Mouse (Mus musculus) layer of hippocampus, postnatal 36 days (tissue): ENCODE data around the gene Rgl2. TPM values are rescaled to one million over a fixed set of nuclear protein-coding genes. Genes with fewer than 3 reads are reported as not detected.
"Not testable (repeated sequence)": the region's sequence is repeated elsewhere in the genome, so short reads cannot be mapped to it uniquely, and the experiment has no call there.

Source experiments
- DNase-seq, 2 experiments: peaks; one replicate each; pipeline ENCODE4 v3.0.0; 2022
- microRNA-seq, 2 experiments: library from miRNA; unstranded; fragments of <30 nt; microRNA quantifications; one replicate each; pipeline ENCODE4 v1.2.0; 2021
- total RNA-seq, 2 experiments: library from RNA; stranded (reverse); gene quantifications; 2 replicates each; pipeline ENCODE4 v1.2.3; 2021

The Rgl2 gene
- total RNA-seq, 2 experiments from 2014 or later = 66.4 to 79.8 TPM

DNA sequence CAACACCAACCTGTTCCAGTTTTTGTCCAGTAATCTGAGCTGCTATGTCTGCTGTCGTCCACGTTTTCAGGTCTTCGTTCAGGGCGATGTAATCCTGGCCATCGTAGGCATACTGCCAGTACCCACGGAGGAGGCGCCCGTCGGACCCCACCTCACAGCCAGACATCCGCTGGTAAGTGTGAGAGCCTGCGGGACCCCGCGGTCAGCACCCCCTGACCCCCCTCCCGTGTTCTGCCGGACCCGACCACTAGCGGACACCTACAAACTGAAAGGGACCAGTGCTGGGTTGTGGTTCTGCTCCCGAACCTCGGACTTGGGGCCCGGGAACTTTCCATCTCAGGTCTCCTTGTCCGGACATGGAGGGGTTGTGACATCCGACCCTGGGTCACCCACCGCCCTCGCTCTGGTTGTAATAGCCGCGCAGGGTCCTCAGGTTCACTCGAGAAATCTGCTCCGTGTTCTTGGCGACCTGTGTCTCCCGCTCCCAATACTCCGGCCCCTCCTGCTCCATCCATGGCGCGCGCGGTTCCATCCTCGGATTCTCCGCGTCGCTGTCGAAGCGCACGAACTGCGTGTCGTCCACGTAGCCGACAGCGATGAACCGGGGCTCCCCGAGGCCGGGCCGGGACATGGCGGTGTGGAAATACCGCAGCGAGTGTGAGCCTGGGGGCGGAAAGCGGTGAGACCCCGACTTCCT, 48.7 kb downstream of the Rgl2 start:
- DNase-seq = no peak

DNA sequence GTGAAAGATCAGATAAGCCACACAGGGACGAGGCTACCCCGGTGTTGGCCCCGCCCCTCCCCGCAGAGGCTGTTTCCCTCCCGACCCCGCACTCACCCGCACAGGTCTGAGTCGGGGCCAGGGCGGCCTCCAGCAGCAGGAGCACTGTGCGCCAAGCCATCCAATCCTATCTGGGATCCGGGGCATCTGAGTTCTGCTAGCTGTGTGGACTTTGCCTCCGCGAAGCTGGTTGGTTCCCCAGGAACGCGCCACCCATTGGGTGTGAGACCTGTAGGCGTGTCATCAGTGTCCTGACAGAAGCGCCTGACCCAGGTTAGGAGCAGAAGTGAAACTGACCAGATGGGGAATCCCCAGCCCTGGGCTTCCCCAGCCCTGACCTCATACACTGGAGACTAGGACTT, 49.3 kb downstream of the Rgl2 start:
- no peak for DNase-seq

- no peak for DNase-seq
Observed at GRCm38 (mm10) chr17:33979512-33980050, 50.2 kb downstream of the Rgl2 start.

DNA sequence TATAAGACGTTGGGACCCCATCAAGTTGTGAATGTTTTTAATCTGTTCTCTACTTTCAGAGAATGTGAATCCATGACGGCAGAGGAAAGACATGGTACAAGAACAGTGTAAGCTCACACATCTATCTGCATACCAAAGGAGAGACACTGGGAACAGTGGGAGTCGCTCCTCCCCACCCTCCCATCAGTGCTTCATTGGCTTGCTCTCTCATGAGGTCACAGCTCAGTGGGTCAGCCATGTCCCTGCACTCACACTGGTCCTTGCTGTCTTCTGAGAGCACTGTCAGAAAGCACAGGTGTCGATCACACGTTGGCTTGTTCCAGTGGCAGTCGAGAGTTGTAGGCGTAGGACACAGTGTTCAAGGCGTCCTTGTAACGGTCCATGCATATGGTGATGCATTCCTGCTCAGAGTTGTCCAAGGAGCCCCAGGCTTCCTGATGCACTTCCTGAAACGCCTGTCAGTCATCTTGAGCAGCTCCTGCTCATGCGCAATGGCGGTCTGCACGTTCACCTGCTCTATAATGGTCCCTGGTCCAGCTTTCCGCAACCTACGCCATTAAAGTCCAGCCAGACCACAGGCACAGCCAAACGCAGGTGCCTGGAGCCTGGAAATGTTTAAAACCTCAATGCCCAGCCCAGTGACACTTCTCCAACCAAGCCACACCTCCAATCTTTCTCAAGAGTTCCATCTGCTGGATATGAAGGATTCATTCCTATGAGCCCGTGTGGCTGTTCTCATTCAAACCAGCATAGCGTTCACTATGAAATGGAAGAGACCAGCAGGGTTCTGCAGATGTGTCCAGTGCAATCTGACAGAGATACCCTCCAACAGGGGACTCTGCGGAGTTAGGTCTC, 51.1 kb downstream of the Rgl2 start:
- no peak for DNase-seq

DNA sequence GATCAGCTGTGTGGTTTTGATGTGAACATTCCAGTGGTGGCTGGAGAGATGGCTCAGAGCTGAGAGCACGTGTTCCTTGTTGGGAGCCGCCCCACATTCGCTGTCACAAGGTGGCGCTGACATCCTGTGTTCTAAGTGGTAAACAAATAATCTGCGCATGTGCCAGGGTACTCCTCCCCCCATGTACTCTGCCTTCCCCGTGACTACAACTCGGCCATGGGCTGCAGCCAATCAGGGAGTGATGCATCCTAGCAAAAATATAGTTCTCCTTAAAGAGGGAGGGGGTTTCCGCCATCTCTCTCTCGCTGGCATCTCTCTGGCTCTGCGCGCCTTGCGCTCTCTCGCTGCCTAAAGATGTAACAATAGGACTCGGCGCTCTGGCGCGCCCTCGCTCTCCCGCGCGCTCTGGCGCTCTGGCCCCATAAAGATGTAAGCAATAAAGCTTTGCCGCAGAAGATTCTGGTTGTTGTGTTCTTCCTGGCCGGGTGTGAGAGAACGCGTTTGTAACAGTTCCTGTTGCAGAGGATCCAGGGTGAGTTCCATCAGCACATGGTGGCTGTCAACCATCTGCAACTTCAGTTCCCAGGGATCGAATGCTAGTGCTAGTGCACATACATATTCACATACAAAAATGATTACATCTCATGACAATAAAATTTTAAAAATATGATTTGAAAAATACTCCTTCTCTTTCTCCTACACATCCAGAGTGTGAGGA, 52.0 kb downstream of the Rgl2 start:
- peak; percentile 83 for DNase-seq

DNA sequence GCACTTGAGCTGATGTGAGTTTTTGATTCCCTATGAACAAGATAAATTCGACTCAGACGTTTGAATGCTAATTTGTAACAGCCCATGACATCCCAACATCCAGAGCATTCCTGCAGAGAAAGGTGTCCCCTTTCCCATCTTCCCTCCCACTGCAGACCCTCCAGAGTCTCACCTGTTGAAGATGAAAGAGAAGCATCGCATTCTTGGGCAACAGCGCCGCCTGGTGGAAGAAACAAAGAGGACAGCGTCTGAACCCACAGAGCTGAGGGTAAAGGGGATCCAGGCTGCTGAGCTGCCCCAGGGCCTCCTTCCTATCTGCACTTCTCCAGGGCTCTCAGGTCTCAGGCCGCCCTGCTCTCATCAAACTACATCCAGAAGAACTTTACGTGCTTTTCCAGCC, 52.8 kb downstream of the Rgl2 start:
- not testable (repeated sequence) for DNase-seq

Small RNAs within 50 kb of the gene (microRNA-seq; reads per million reads assigned to microRNA genes)
- 0 reads per million in 2 experiments for gene Gm27740

Other genes starting within 250 kb of the Rgl2 start
- 100 to 1,000 TPM; 157 to 166 TPM for gene Hnrnpm, start 242.7 kb upstream of the Rgl2 start, total RNA-seq
- 10 to 100 TPM; 83.7 to 88.1 TPM for gene March2, start 210.9 kb upstream of the Rgl2 start, total RNA-seq
- gene Rab11b, start 169.0 kb upstream of the Rgl2 start, total RNA-seq = 100 to 1,000 TPM; 280 to 301 TPM
- 1 to 10 TPM; 3.3 to 5.9 TPM for gene Angptl4, start 147.7 kb upstream of the Rgl2 start, total RNA-seq
- gene Kank3, start 119.0 kb upstream of the Rgl2 start, total RNA-seq = 10 to 100 TPM; 35.0 to 36.2 TPM
- 100 to 1,000 TPM; 742 to 754 TPM for gene Rps28, start 105.0 kb upstream of the Rgl2 start, total RNA-seq
- 100 to 1,000 TPM; 207 to 228 TPM for gene Ndufa7, start 105.0 kb upstream of the Rgl2 start, total RNA-seq
- gene Cd320, start 86.5 kb upstream of the Rgl2 start, total RNA-seq = 10 to 100 TPM; 22.2 to 24.9 TPM
- not detected for gene Gm7029, start 55.7 kb upstream of the Rgl2 start, total RNA-seq
- 1 to 10 TPM; 1.9 to 2.5 TPM for gene Kifc1, start 38.9 kb upstream of the Rgl2 start, total RNA-seq
- not detected for gene Platr17, start 24.4 kb upstream of the Rgl2 start, total RNA-seq
- gene Daxx, start 20.1 kb upstream of the Rgl2 start, total RNA-seq = 10 to 100 TPM; 25.4 to 33.0 TPM
- 10 to 100 TPM; 32.5 to 38.9 TPM for gene Tapbp, start 13.6 kb upstream of the Rgl2 start, total RNA-seq
- gene Zbtb22, start 13.6 kb upstream of the Rgl2 start, total RNA-seq = 10 to 100 TPM; 26.9 to 30.8 TPM
- gene Pfdn6, start 10.8 kb downstream of the Rgl2 start, total RNA-seq = 10 to 100 TPM; 85.6 to 91.8 TPM
- gene Wdr46, start 11.1 kb downstream of the Rgl2 start, total RNA-seq = 10 to 100 TPM; 15.9 to 17.9 TPM
- gene B3galt4, start 21.9 kb downstream of the Rgl2 start, total RNA-seq = 1 to 10 TPM; 4.5 to 6.2 TPM
- 10 to 100 TPM; 80.0 to 84.8 TPM for gene Vps52, start 26.3 kb downstream of the Rgl2 start, total RNA-seq
- 100 to 1,000 TPM; 327 to 330 TPM for gene Rps18, start 26.5 kb downstream of the Rgl2 start, total RNA-seq
- gene H2-K1, start 70.8 kb downstream of the Rgl2 start, total RNA-seq = 10 to 100 TPM; 16.3 to 16.9 TPM
- gene Ring1, start 95.1 kb downstream of the Rgl2 start, total RNA-seq = 10 to 100 TPM; 39.6 to 42.9 TPM
- 10 to 100 TPM; 60.2 to 61.7 TPM for gene H2-Ke6, start 98.5 kb downstream of the Rgl2 start, total RNA-seq
- 10 to 100 TPM; 88.5 to 92.6 TPM for gene Slc39a7, start 102.1 kb downstream of the Rgl2 start, total RNA-seq
- gene Rxrb, start 102.3 kb downstream of the Rgl2 start, total RNA-seq = 10 to 100 TPM; 77.8 to 79.2 TPM
- gene Col11a2, start 109.9 kb downstream of the Rgl2 start, total RNA-seq = 10 to 100 TPM; 20.3 to 21.8 TPM
- under 1 TPM; 0.35 to 0.42 TPM for gene H2-Oa, start 162.8 kb downstream of the Rgl2 start, total RNA-seq
- gene H2-DMa, start 190.0 kb downstream of the Rgl2 start, total RNA-seq = 10 to 100 TPM; 26.7 to 31.7 TPM
- 100 to 1,000 TPM; 182 to 193 TPM for gene Brd2, start 193.1 kb downstream of the Rgl2 start, total RNA-seq
- gene H2-DMb2, start 213.8 kb downstream of the Rgl2 start, total RNA-seq = under 1 TPM; 0.67 to 0.96 TPM
- 1 to 10 TPM in 1 of 2 experiments, under 1 TPM in 1; 0.95 to 1.7 TPM for gene H2-DMb1, start 223.5 kb downstream of the Rgl2 start, total RNA-seq